Mouse (Mus musculus): Measurements from ENCODE around the gene Sgsm1. TPM values are rescaled to one million over a fixed set of nuclear protein-coding genes. Genes with fewer than 3 reads are reported as not detected.

Sgsm1 gene
- polyA plus RNA-seq, 1 experiment from 2014 or later, result 14.8 TPM

DNA sequence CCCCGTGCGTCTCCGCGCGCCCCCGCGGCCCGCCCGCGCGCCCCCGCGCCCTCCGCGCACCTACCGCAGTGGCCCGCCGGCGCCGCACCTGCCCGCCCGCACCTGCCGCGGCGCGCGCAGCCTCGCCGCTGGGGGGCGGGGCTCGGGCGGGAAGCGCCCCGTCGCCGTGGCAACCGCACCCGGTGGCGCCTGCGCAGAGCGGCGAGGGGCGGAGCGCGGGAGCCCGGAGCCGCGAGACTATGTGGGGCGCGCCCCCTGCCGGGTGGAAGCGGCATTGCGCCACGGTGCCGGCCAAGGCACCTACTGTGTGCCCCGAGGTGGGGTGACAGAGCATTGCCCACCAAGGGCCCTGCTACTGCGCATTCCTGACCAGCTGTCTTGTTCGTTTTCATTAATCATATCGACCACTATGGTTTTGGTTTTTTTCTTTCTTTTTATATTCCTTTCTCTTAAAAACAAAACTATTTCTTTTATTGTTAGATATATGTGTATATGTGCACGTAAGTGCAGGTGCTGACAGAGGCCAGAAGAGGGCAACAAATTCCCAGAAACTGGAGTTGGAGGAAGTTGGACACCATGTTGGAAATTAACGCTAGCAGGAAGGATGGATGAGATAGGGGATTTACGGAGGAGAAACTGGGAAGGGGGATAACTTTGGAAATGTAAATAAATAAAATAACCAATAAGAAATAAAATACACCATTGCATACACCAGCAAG is 89.3 kb downstream of the Sgsm1 start, which contains the start of gene 2900026A02Rik:
Gene 2900026A02Rik, minus strand, starts transcription at position 90 of the 719 bp plus-strand sequence.
- 0 out of 2 replicates have a peak within 1 kb of the TSS, but pooled peaks have one; percentile 6 for H3K27ac ChIP-seq
- peak within 1 kb of the TSS; percentile 68 for H3K9ac ChIP-seq
- no peaks in the 10 kb centered on the region for H3K9me3 ChIP-seq
- ATAC-seq (ENCODE audit: low FRiP score), result peak; percentile 33
- WGBS, result 8% methylated on average over 58 of the region's 62 CpGs
- H3K4me1 ChIP-seq, result peaks cover 23% of the 10 kb centered on the region
- H3K36me3 ChIP-seq (replicated peaks), result no peaks in the 10 kb centered on the region
- 0 out of 2 replicates have a peak, but pooled peaks cover 7% of the 10 kb centered on the region for H3K27me3 ChIP-seq
- peak within 1 kb of the TSS; percentile 61 for H3K4me3 ChIP-seq (replicated peaks)
- peak within 1 kb of the TSS; percentile 91 for H3K4me2 ChIP-seq

DNA sequence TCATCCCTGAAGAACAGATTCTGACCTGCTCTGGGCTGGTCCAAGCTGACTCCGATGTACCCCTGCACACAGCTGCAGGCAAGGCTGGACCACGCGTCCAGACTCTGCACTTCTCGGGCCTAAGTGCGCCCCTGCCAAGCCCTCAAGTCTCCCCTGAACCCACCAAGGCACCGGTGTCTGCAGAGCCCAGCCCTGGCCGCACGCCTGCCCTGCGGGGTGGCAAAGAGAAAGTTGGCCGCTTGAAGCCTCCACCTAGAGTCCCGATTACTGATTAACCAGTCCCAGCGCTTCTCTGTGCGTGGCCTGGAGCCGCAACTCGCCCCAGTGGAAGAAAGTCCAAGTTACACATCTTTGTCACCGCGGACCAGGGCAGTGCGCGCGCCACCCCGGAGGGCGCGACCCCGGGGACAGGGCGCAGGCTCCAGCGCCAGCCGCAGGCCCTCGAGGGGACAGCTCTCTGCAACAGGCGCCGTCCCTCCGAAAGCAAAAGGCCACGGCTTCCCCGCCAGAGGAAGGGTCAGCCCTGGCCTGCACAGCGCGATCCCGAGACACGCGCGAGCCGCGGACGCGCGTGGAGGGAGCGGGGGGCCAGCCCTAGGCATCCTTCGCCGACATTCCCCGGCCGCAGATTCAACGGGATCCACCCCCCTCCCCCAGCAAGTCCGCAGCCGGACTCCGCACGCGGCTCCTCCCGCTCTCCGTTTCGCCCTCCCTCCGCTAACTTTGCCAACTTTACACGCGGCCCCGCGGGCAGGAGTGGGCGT is 90.0 kb downstream of the Sgsm1 start:
- Histone ChIP-seq H3K36me3 (replicated peaks) (no peaks in the 10 kb centered on the region), H3K9ac (peak overlapping the region; percentile 68), H3K4me1 (peaks cover 16% of the 10 kb centered on the region), H3K9me3 (no peaks in the 10 kb centered on the region), H3K4me2 (peak overlapping the region; percentile 91), H3K27me3 (0 out of 2 replicates have a peak, but pooled peaks cover 7% of the 10 kb centered on the region), H3K27ac (0 out of 2 replicates have a peak overlapping the region, but pooled peaks have one; percentile 6), H3K4me3 (replicated peaks) (peak overlapping the region; percentile 61)
- WGBS, result 2% methylated on average over 63 of the region's 64 CpGs
- ATAC-seq (ENCODE audit: low FRiP score), result peak; percentile 40

DNA sequence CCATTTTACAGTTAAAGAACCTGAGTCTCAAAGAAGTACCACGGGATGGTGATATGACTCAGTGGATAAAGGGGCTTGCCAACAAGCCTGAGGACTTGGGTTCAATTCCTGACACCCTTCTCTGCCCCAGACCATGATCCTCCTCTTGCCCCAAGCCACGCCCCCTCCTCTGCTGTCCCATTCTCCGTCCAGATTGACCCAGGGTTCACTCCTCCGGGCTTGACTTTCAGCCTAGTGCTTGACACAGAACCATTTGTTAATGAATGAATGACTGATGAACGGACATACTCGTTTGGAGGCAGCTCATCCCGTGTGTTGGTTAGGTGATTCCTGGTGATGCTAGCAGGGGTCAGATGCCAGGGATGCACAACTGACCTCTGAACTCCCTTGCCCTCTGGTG is 90.7 kb downstream of the Sgsm1 start:
- peak overlapping the region; percentile 91 for H3K4me2 ChIP-seq
- WGBS, result 72% methylated on average over 7 of the region's 7 CpGs

GRCm38 (mm10) chr5:113219450-113219849 is 91.1 kb downstream of the Sgsm1 start:
- no peak overlapping the region for H3K27ac ChIP-seq
- H3K4me1 ChIP-seq, result peaks cover 10% of the 10 kb centered on the region
- no peaks in the 10 kb centered on the region for H3K9me3 ChIP-seq
- H3K27me3 ChIP-seq, result 0 out of 2 replicates have a peak, but pooled peaks cover 7% of the 10 kb centered on the region
- no peak overlapping the region for H3K4me3 ChIP-seq (replicated peaks)
- no peaks in the 10 kb centered on the region for H3K36me3 ChIP-seq (replicated peaks)
- no peak overlapping the region for H3K4me2 ChIP-seq
- no peak for ATAC-seq (ENCODE audit: low FRiP score)
- no peak overlapping the region for H3K9ac ChIP-seq
- 93% methylated on average over 6 of the region's 6 CpGs for WGBS

More for the DNA sequence above, 90.7 kb downstream of the Sgsm1 start:
- Histone ChIP-seq H3K4me3 (replicated peaks) (peak overlapping the region; percentile 61; the same call in 1 of the 2 replicates), H3K4me1 (peaks cover 10% of the 10 kb centered on the region), H3K9ac (no peak overlapping the region; the same call in 1 of the 2 replicates), H3K9me3 (no peaks in the 10 kb centered on the region), H3K27ac (no peak overlapping the region), H3K36me3 (replicated peaks) (no peaks in the 10 kb centered on the region), H3K27me3 (0 out of 2 replicates have a peak, but pooled peaks cover 7% of the 10 kb centered on the region)
- ATAC-seq (ENCODE audit: low FRiP score), result no peak

DNA sequence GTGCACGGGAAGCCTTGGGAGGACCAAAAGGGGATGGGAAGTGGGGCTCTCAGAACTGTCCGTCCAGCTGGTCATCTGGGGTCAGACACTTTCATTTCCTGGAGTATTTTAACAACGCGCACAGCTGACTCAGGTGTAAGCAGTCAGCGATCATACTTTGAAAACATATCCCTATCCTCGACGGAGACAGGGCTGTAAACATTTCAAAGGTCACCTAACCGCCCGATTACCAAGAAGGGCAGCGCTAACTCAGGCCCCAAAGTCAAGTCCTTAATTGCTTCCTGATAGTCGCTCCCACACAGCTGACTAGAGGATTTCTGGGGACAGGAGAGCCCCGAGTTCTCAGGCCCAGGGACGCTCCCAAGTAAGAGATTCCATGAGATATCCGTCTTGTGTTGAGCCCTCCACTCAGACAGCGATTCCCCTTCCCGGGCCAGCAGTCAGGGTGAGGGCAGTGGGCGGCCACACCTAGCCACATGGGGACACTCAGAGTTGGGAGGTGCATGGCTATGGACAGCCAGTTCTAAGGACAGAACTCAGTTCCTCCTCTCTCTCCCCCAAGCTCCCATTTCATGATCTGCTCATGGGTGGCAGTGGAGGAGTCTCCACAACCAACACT is 91.9 kb downstream of the Sgsm1 start:
- 87% methylated on average over 17 of the region's 17 CpGs for WGBS
- Histone ChIP-seq H3K9ac (no peak overlapping the region), H3K36me3 (replicated peaks) (no peaks in the 10 kb centered on the region), H3K4me1 (peaks cover 10% of the 10 kb centered on the region), H3K4me3 (replicated peaks) (no peak overlapping the region), H3K4me2 (no peak overlapping the region), H3K9me3 (no peaks in the 10 kb centered on the region), H3K27me3 (0 out of 2 replicates have a peak, but pooled peaks cover 7% of the 10 kb centered on the region), H3K27ac (no peak overlapping the region)
- no peak for ATAC-seq (ENCODE audit: low FRiP score)

DNA sequence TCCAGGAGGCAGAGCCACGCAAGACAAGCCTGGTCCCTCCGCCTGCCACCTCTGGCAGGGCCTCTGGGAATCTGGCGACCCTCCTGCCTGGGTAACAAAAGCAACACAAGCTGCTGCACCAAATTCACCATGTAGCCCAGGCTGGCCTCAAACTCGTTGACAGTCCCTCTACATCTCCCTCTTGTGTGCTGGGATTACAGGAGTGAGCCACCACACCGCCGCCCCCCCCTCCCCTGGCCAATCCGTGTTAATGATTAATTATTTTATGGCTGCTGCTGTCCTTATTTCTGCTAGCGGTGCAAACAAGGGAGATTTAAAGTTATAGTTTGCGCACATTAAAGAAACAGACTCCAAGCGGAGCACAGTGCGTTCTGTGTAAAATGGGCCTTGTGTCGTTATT is 93.5 kb downstream of the Sgsm1 start:
- Histone ChIP-seq H3K4me2 (no peak overlapping the region), H3K27ac (no peak overlapping the region), H3K9me3 (no peaks in the 10 kb centered on the region), H3K36me3 (replicated peaks) (no peaks in the 10 kb centered on the region), H3K4me1 (peaks cover 10% of the 10 kb centered on the region), H3K9ac (no peak overlapping the region), H3K4me3 (replicated peaks) (no peak overlapping the region), H3K27me3 (0 out of 2 replicates have a peak, but pooled peaks cover 7% of the 10 kb centered on the region)
- ATAC-seq (ENCODE audit: low FRiP score), result no peak
- 85% methylated on average over 12 of the region's 12 CpGs for whole genome bisulfite sequencing

- Histone ChIP-seq H3K4me1 (peaks cover 10% of the 10 kb centered on the region), H3K4me2 (no peak overlapping the region), H3K27ac (no peak overlapping the region), H3K9ac (no peak overlapping the region), H3K27me3 (0 out of 2 replicates have a peak, but pooled peaks cover 7% of the 10 kb centered on the region), H3K4me3 (replicated peaks) (no peak overlapping the region), H3K9me3 (no peaks in the 10 kb centered on the region), H3K36me3 (replicated peaks) (no peaks in the 10 kb centered on the region)
- WGBS, result 85% methylated on average over 14 of the region's 14 CpGs
- no peak for ATAC-seq (ENCODE audit: low FRiP score)
These were observed 94.1 kb downstream of the Sgsm1 start for GRCm38 (mm10) chr5:113216328-113216960.

GRCm38 (mm10) chr5:113215610-113216011 is 95.0 kb downstream of the Sgsm1 start:
- H3K9me3 ChIP-seq, result no peaks in the 10 kb centered on the region

DNA sequence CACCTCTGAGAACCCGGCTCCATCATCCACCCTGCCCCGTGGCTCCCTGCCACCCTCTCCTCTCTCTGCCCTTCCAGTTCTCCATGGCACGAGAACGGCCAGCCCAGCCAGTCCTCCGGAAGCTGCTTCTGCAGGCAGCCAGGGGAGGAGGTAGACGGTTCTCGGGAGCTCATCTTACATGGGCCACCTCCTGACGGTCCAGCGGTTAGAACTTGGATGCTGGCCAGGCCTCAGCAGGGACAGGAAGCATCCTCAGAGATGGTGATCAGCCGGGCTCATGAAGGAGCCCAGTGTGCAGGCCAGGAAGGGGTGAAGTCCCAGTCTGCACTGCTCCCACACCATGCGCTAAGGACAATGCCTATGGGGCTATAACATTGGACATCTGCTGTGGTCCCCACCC is 96.1 kb downstream of the Sgsm1 start:
- no peak overlapping the region for H3K9ac ChIP-seq
- H3K27me3 ChIP-seq, result 0 out of 2 replicates have a peak, but pooled peaks cover 6% of the 10 kb centered on the region
- no peak overlapping the region for H3K4me2 ChIP-seq
- H3K36me3 ChIP-seq (replicated peaks), result no peaks in the 10 kb centered on the region
- WGBS, result 74% methylated on average over 11 of the region's 11 CpGs
- no peak overlapping the region for H3K4me3 ChIP-seq (replicated peaks)
- no peak for ATAC-seq (ENCODE audit: low FRiP score)
- H3K4me1 ChIP-seq, result peaks cover 4% of the 10 kb centered on the region
- H3K27ac ChIP-seq, result no peak overlapping the region
- no peaks in the 10 kb centered on the region for H3K9me3 ChIP-seq

More at GRCm38 (mm10) chr5:113215610-113216011, 95.0 kb downstream of the Sgsm1 start:
- WGBS, result 87% methylated on average over 9 of the region's 9 CpGs
- Histone ChIP-seq H3K4me2 (no peak overlapping the region), H3K27me3 (0 out of 2 replicates have a peak, but pooled peaks cover 7% of the 10 kb centered on the region), H3K9ac (no peak overlapping the region), H3K36me3 (replicated peaks) (no peaks in the 10 kb centered on the region), H3K4me1 (peaks cover 7% of the 10 kb centered on the region), H3K4me3 (replicated peaks) (no peak overlapping the region), H3K27ac (no peak overlapping the region)
- ATAC-seq (ENCODE audit: low FRiP score), result no peak

GRCm38 (mm10) chr5:113214041-113214440 is 96.5 kb downstream of the Sgsm1 start:
- Histone ChIP-seq H3K27ac (no peak overlapping the region), H3K4me3 (replicated peaks) (no peak overlapping the region), H3K36me3 (replicated peaks) (no peaks in the 10 kb centered on the region), H3K4me2 (no peak overlapping the region), H3K9ac (no peak overlapping the region), H3K9me3 (no peaks in the 10 kb centered on the region), H3K4me1 (peaks cover 8% of the 10 kb centered on the region), H3K27me3 (0 out of 2 replicates have a peak, but pooled peaks cover 2% of the 10 kb centered on the region)
- ATAC-seq (ENCODE audit: low FRiP score), result no peak
- 94% methylated on average over 7 of the region's 8 CpGs for WGBS

GRCm38 (mm10) chr5:113212156-113212835 is 98.3 kb downstream of the Sgsm1 start:
- peaks cover 16% of the 10 kb centered on the region for H3K4me1 ChIP-seq
- H3K9ac ChIP-seq, result no peak overlapping the region
- no peak for ATAC-seq (ENCODE audit: low FRiP score)
- no peaks in the 10 kb centered on the region for H3K27me3 ChIP-seq
- H3K36me3 ChIP-seq (replicated peaks), result no peaks in the 10 kb centered on the region
- no peak overlapping the region for H3K4me3 ChIP-seq (replicated peaks)
- H3K4me2 ChIP-seq, result no peak overlapping the region
- 85% methylated on average over 10 of the region's 10 CpGs for WGBS
- H3K27ac ChIP-seq, result no peak overlapping the region
- no peaks in the 10 kb centered on the region for H3K9me3 ChIP-seq

Measured in forebrain, embryonic 12.5 days (tissue).